Mouse (Mus musculus) midbrain, embryonic 11.5 days (tissue): ENCODE measurements around the gene Serpinb2. TPM values are rescaled to one million over a fixed set of nuclear protein-coding genes. Genes with fewer than 3 reads are reported as not detected.
A peak's percentile ranks its signal among the peaks of the same experiment; 100 is the strongest.

Source experiments
- ATAC-seq: fragments of 200-750 bp; cut with Nextera tagmentation; 2 replicates; pipeline ENCODE4 v1.8.0; 2017; ENCODE audit warnings: moderate TSS enrichment, moderate library complexity; ENCODE audit not compliant: low FRiP score
- DNase-seq: peaks from one replicate; pipeline ENCODE4 v3.0.0; 2015; ENCODE audit warnings: low spot score; ENCODE audit errors: missing footprints
- H3K27ac ChIP-seq: fragments of 300-500 bp; sonication (generic); 2 replicates; pipeline ENCODE4 v1.5.1; 2014; ENCODE audit warnings: low read depth, low read length
- H3K27me3 ChIP-seq: fragments of 300-500 bp; sonication (generic); 2 replicates; pipeline ENCODE4 v1.6.1; 2014; ENCODE audit warnings: mild to moderate bottlenecking, low read length, moderate library complexity, mixed read lengths; ENCODE audit not compliant: control insufficient read depth, insufficient read depth
- H3K36me3 ChIP-seq: fragments of 300-500 bp; sonication (generic); 2 replicates; pipeline ENCODE4 v1.6.1; 2014; ENCODE audit warnings: mild to moderate bottlenecking, low read length, moderate library complexity, mixed read lengths; ENCODE audit not compliant: control insufficient read depth, insufficient read depth
- H3K4me1 ChIP-seq: fragments of 300-500 bp; sonication (generic); 2 replicates; pipeline ENCODE4 v1.6.1; 2014; ENCODE audit warnings: low read length; ENCODE audit not compliant: control insufficient read depth, insufficient read depth
- H3K4me2 ChIP-seq: fragments of 300-500 bp; sonication (generic); 2 replicates; pipeline ENCODE4 v1.6.1; 2014; ENCODE audit warnings: mild to moderate bottlenecking, moderate library complexity
- H3K4me3 ChIP-seq: fragments of 300-500 bp; sonication (generic); 2 replicates; pipeline ENCODE4 v1.5.1; 2014; ENCODE audit warnings: low read depth, low read length
- H3K9ac ChIP-seq: fragments of 300-500 bp; sonication (generic); 2 replicates; pipeline ENCODE4 v1.6.1; 2014; ENCODE audit warnings: low read length
- H3K9me3 ChIP-seq: fragments of 300-500 bp; sonication (generic); 2 replicates; pipeline ENCODE4 v1.6.1; 2016; ENCODE audit warnings: low read length; ENCODE audit not compliant: control insufficient read depth
- WGBS: fragments of 180-500 bp; shearing (Covaris S2); extraction: QIAGEN DNeasy Blood & Tissue Kit; methylation state at CpG from one replicate; pipeline ENCODE4 v1.1.7; 2014; 5-methylcytosine and 5-hydroxymethylcytosine counted together
- polyA plus RNA-seq: library from polyadenylated mRNA; unstranded; fragments of >200 nt; fragmentation: Nextera tagmentation; extraction: Ambion mirVana; gene quantifications from 2 replicates; pipeline ENCODE4 v1.2.1, GENCODE M21; 2014

Gene Serpinb2
- polyA plus RNA-seq: 0.42 and 0.43 TPM in 2 replicates

GRCm38 (mm10) chr1:107511252-107511651, at the start of gene Serpinb2:
Serpinb2 (plus strand) TSS chr1:107511423.
- no peak within 1 kb of the TSS for H3K9ac ChIP-seq
- H3K9me3 ChIP-seq: no peaks in the 10 kb centered on the region
- ATAC-seq: no peak
- 82% methylated on average over 5 of the region's 5 CpGs for WGBS
- H3K4me3 ChIP-seq: no peak within 1 kb of the TSS
- H3K36me3 ChIP-seq: no peaks in the 10 kb centered on the region
- H3K27me3 ChIP-seq: no peaks in the 10 kb centered on the region
- no peak within 1 kb of the TSS for H3K4me2 ChIP-seq
- H3K27ac ChIP-seq: no peak within 1 kb of the TSS
- H3K4me1 ChIP-seq: no peaks in the 10 kb centered on the region
- DNase-seq: no peak

DNA sequence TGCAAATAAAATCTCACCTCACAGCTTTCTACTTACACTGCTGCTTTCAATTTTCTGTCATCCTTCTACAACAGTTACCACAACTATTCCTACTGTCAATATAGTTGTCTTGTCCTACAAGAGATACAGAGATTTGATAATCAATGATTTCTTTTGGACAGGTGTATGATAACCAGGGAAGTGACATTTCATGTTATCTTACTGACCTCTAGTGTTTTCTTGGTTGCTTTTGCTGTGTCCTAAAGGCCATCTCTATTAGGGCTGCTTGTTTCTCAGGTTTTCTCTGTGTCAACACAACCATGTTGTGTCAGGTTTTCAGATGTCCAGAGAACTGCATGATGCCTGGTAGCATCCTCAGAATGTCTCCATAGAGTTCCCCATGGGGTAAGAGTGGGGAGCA, 31.3 kb upstream of the Serpinb2 start:
- H3K4me2 ChIP-seq: no peak overlapping the region
- H3K36me3 ChIP-seq: no peaks in the 10 kb centered on the region
- no peak for ATAC-seq
- no peaks in the 10 kb centered on the region for H3K27me3 ChIP-seq
- H3K4me1 ChIP-seq: no peaks in the 10 kb centered on the region
- no peak overlapping the region for H3K4me3 ChIP-seq
- H3K9me3 ChIP-seq: no peaks in the 10 kb centered on the region
- no peak for DNase-seq
- H3K9ac ChIP-seq: no peak overlapping the region
- H3K27ac ChIP-seq: no peak overlapping the region

GRCm38 (mm10) chr1:107481452-107481851, 29.8 kb upstream of the Serpinb2 start:
- no peaks in the 10 kb centered on the region for H3K4me1 ChIP-seq
- H3K27me3 ChIP-seq: no peaks in the 10 kb centered on the region
- no peak overlapping the region for H3K9ac ChIP-seq
- H3K4me3 ChIP-seq: no peak overlapping the region
- ATAC-seq: peak; percentile 90
- 31% methylated on average over 11 of the region's 11 CpGs for WGBS
- no peaks in the 10 kb centered on the region for H3K9me3 ChIP-seq
- H3K36me3 ChIP-seq: no peaks in the 10 kb centered on the region
- DNase-seq: peak; percentile 96
- H3K4me2 ChIP-seq: no peak overlapping the region
- H3K27ac ChIP-seq: no peak overlapping the region

DNA sequence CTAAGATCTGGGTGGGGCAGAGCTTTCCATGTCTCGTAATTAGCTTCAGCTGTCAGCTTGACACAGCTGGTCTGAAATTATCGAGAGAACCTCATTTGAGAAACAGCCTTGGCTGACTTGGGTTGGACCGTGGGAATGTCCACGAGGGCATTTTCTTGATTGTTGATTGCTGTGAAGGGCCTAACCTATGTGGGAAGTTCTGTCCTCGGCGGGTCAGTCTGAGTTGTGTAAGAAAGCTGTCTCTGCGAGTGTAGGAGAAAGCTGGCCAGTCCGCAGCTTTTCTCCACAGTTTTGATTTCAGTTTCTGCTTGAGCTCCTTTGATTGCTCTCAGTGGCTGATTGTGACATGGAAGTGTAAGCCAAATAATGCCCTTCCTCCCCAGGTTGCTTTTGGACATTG, 21.6 kb upstream of the Serpinb2 start:
- ATAC-seq: no peak
- Histone ChIP-seq H3K4me2 (no peak overlapping the region), H3K9me3 (no peaks in the 10 kb centered on the region), H3K27me3 (no peaks in the 10 kb centered on the region), H3K4me3 (no peak overlapping the region), H3K9ac (no peak overlapping the region), H3K4me1 (no peaks in the 10 kb centered on the region), H3K27ac (no peak overlapping the region), H3K36me3 (no peaks in the 10 kb centered on the region)
- no peak for DNase-seq
- WGBS: 81% methylated on average over 8 of the region's 8 CpGs

DNA sequence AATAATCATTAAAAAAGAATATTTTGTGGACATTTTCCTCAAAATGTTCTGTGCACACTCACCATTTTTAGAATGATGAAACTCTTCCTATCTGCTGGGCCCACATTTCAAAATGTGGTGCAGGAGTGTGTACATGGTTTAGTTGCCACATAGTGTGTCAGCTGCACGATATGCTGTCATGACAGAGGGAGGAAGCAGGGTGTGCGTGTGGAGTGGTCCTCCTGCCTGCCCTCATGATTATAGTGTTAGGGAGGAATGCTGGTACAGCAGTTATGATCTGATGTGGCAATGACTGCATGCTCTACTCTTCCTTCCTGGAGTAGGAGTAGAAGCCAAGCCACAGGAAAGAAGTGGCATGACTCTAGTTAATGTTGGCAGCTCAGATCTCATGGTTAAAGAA, 14.4 kb upstream of the Serpinb2 start:
- Histone ChIP-seq H3K4me3 (no peak overlapping the region), H3K27me3 (no peaks in the 10 kb centered on the region), H3K9me3 (no peaks in the 10 kb centered on the region), H3K9ac (no peak overlapping the region), H3K4me1 (no peaks in the 10 kb centered on the region), H3K4me2 (no peak overlapping the region), H3K36me3 (no peaks in the 10 kb centered on the region), H3K27ac (no peak overlapping the region)
- ATAC-seq: no peak
- WGBS: 75% methylated on average over 2 of the region's 2 CpGs
- DNase-seq: no peak

DNA sequence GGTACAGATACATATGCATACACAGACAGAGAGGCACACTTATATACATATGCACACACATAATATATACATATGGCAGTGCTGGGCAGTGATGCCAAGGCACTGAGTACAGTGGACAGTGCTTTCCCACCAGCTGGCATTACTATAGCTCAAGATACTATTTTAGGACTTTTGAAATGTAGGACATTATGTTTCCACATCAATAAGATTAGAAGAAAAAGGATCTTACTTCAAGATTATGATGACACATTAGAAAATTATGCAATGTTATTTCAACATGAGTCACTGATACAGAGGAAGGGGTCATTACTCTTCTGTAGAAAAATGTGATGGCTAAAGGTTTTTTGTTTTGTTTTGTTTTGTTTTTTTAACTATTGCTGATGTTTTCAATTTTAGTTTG, 9.2 kb upstream of the Serpinb2 start:
- Histone ChIP-seq H3K4me3 (no peak overlapping the region), H3K27me3 (no peaks in the 10 kb centered on the region), H3K36me3 (no peaks in the 10 kb centered on the region), H3K9me3 (no peaks in the 10 kb centered on the region), H3K9ac (no peak overlapping the region), H3K4me1 (no peaks in the 10 kb centered on the region), H3K4me2 (no peak overlapping the region), H3K27ac (no peak overlapping the region)
- no peak for ATAC-seq
- no peak for DNase-seq

DNA sequence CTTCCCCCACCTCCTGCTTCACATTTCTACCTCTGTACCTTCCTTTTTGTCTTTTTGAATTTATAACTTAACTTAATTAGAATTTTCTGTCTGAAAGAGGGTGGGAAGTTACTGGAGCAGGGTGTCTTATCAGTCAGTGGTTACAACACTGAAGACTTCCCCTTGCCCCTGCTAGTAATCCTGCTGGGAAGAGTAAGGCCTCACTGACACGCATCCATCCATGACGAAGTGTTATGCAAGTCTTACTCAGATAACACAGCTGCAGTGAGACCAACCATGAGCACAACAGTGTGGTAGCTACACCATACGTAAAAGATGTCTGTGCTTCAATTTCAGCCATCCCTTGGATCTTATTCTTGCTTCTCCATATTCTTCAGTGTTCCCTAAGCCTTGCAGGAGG, 7.9 kb upstream of the Serpinb2 start:
- no peak for ATAC-seq
- Histone ChIP-seq H3K27ac (no peak overlapping the region), H3K36me3 (no peaks in the 10 kb centered on the region), H3K4me2 (no peak overlapping the region), H3K4me3 (no peak overlapping the region), H3K9ac (no peak overlapping the region), H3K9me3 (no peaks in the 10 kb centered on the region), H3K4me1 (no peaks in the 10 kb centered on the region), H3K27me3 (no peaks in the 10 kb centered on the region)
- WGBS: 83% methylated on average over 3 of the region's 3 CpGs
- DNase-seq: no peak

DNA sequence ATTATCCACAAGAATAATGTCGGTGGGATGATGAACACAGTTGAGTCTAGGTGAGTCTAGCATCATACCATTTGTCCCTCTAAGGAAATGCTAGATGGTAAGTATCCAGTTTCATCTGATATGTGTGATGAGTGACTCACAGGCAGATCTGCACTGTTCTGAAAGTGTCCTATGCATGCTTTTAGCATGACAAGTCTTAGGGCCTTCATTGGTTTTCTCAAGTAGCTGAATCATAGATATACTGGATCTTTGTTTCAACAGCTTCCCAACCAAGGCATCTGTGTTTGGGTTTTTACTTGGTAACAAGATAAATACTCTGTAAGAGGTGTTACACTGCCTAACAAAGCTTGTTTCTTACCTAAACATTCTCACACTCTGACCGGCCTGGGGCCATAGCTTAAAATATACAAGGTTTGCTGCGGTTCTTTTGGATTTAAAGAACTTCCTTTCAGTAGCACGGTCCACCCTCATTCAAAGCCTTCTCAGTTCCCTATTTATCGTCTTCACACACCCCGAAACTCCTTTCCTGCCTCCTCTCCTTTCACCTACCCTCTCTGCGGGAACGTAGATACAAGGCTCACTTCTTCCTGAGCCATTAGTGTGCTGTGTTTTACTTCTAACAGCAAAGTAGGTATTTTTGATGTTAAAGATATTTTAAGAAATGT, 5.2 kb upstream of the Serpinb2 start:
- ATAC-seq: no peak
- Histone ChIP-seq H3K27me3 (no peaks in the 10 kb centered on the region), H3K27ac (no peak overlapping the region), H3K4me2 (no peak overlapping the region), H3K4me3 (no peak overlapping the region), H3K36me3 (no peaks in the 10 kb centered on the region), H3K9ac (no peak overlapping the region), H3K9me3 (no peaks in the 10 kb centered on the region), H3K4me1 (no peaks in the 10 kb centered on the region)
- DNase-seq: no peak
- WGBS: 87% methylated on average over 8 of the region's 8 CpGs

GRCm38 (mm10) chr1:107512194-107513138, 1.2 kb downstream of the Serpinb2 start:
- Histone ChIP-seq H3K27me3 (no peaks in the 10 kb centered on the region), H3K9me3 (no peaks in the 10 kb centered on the region), H3K4me2 (no peak overlapping the region), H3K27ac (no peak overlapping the region), H3K36me3 (no peaks in the 10 kb centered on the region), H3K4me3 (no peak overlapping the region), H3K9ac (no peak overlapping the region), H3K4me1 (no peaks in the 10 kb centered on the region)
- ATAC-seq (no peak), DNase-seq (no peak)
- 71% methylated on average over 2 of the region's 2 CpGs for WGBS
